Mouse (Mus musculus): ENCODE results near the gene Nos1ap.

The Nos1ap gene

DNA sequence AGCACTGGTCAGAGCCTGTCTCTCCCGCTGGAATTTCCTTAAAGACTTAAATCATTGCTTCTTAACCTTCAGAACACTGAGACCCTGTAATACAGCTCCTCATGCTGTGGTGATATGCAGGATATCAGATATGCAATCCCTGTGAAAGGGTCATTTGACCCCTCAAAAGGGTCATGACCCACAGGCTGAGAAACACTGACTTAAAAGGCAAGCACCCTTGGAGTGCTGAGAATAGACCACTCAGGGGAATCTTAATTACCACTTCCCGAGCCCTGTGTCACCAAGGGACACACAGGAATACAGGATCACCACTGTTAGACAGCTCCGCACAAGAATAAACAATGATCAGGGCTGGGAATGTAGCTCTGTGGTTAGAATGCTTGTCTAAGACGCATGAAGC is 91.0 kb downstream of the Nos1ap start:
- DNase-seq = no peak

DNA sequence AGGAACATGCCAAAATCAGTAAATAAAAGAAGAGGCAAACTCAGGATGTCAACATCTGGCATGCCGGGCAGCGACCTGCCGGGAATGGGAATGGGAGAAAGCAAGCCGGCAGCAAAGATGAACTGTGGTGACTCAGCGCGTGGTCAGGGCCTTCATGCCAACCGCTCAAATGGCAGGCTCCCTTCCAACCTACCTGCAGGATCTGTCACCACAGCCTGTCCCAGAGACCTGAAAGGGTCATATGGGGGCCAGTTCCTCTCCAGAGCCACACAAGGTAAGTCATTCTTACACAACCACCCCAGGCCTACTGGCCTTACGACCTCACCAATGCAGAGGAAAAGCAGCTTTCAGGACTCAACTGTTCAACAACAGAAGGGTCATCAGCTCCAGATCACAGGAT is 93.4 kb downstream of the Nos1ap start:
- DNase-seq = no peak

DNA sequence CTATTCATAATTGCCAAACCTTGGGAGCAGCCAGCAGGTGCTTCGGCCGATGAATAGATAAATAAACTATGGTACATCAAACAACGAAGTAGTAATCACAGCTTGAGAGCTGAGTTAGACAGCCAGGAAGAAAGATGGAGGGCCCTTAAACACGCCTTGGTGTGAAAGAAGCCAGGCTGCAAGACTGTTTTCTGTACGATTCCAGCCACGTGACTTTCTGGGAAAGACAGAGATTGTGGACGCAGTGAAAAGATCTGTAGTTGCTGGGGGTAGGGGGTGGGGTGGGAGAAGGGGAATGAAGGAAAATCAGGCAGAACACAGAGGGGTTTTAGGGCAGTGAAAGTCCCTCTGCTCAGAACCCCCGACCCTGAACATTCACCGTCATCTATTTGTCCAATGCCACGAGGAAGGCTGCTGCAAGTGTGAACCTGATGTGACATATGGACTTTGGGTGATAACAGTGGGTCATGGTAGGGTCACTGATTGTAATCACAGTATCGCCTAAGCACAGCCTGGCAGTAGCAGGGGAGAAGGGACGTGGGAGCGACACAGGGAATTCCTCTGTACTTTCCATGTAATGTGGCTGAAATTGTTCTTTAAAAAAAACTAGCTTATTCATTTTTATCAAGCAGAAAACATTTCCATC is 94.0 kb downstream of the Nos1ap start:
- no peak for DNase-seq

DNA sequence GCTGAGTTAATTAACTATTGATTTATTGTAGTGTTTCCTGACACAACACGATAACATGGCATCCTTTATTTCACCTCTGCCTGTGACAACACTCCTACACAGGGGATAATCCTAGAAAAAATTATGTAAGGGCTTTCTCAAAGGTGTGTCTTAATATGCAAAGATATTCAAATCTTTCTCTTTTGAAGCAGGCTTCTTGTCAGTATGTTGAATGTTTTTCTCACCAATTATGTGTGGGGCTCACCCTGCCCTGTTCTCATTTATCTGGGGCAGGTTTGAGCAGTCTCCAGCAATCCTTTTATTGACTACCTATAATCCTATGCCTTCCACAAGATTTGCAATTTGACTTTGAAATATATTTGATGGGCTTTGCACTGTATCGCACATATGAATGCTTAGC is 97.1 kb downstream of the Nos1ap start:
- no peak for DNase-seq

DNA sequence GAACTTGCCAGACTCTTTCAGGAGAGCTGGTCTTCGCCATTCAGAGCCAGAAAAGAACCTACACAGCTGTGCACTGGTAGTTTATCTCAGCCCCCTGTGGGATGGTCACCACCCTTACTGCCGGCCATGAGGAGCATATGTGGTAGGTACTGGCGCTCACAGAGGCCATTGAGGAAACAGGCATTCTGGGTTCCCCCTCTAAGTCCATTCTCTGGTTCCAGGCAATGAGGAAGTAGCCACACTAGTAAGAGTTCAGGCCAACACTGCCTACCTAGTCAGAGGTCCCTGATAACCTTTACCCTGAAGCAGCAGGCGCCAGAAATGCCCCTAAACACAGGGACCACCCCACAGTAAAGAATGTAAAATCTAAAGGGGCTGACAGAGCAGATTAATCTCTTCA is 97.6 kb downstream of the Nos1ap start:
- DNase-seq = no peak

DNA sequence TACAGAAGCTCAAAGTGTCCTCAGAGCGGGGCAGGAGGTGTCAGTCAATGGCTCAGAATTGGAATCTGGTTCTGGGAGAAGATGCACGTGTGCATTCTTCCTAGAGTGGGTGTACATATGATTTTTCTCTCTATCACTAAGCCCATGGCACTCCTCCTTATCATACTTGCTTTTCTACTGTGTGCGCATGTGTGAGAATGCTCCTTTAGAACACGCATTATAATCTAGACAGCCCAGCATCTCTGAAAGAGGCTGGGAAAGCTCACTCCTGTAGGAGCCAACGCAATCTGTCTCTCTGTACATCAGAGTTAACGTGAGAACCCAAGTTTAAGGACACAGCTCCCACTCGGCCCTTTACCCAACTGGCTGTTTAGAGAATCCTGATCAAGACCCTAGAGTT is 99.7 kb downstream of the Nos1ap start:
- no peak for DNase-seq

DNA sequence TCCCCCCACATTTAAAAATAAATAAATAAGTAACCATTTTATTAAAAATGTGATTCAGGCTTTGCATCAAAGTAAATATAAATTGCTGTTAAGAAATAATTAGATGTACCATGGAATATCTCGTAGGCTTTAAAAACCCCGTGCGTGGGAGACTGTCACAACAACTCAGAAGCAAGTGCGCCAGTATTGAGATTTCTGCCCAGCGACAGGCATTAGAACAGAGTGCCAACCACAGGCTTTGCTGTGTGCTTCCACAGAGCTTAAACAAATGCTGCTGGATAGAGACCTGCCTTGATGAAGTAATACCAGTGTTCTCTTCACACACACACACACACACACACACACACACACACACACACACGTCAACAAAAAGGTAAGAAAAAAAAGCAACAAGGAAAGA is 100.2 kb downstream of the Nos1ap start:
- DNase-seq = no peak

DNA sequence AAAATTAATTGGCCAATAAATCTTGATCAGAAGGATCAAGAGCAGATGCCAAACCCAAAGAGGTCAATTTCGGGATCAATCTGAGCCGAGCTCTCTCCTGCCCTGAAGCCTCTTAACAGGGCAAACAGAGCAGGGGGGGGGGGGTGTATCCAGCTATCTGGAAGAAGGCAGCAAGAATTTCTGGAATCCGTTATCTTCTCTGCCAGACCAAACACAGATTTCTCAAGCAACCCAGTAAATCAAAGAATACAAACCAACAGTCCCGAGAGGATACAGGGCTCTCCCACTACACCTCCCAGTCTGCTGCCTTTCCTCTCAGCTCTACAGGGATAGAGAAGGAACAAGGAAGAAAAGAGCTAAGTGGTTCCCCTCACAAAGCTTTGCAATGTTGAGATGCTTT is 104.5 kb downstream of the Nos1ap start:
- no peak for DNase-seq

DNA sequence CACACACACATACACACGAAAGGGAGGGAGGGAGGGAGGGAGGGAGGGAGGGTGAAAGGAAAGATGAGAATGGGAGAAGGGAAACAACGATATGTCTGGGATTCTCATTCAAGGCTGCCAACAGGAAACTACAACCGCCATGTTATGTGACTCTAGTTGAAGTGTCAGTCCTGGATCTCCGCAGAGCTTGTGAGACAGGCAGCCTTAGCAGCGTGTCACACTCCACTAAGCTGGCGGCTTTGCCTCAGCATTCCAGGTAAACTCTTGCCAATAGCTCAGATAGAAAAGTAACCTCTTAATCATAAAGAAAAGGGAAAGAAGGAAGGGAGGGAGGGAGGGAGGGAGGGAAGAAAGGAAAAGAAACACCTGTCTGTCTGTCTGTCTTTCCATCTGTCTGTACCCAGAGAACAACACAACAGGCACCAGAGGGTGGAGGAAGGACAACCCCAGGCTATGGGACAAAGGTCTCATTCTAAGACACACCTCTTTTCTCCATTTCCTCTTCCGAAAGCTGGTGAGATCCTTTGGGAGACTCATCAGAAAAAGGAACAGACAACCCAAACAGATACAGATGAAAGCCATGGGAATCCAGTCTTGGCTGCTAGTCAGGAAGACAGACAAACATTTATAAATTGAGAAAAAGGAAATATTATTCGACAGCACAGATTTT is 107.3 kb downstream of the Nos1ap start:
- DNase-seq = no peak

DNA sequence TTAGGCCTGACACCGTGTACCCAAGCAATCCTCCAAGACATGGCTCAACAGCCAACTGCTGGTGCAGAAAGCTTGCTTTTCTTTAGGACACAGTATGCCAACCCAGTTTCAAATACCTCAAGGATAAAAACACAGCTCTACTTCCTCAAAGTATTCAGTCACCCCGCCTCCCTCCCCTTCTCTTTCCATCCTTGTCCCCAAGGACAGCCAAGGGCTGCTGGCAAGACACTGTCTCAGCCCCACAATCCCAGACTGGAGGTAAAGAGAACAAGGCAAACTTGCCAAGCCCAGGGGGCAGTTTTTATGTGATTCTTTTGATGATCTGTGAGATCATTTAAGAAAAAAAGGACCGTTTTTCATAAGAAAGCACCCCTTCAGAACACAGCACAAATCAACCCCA is 108.6 kb downstream of the Nos1ap start:
- no peak for DNase-seq

DNA sequence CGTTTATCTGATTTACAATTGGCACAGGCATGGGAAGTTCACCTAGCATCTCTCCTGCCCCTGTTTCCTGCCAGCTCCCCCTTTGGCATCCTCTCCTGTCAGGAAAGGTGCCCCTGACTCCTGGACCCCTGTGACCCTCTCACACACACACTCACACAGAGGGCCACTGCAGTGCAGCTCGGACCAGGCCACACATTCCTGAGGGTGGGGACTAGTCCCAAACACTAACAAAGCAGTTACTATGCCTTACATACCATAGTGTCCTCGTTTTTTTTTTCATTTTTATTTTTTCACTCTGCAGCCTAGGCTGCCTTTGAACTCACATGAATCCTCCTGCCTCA is 110.2 kb downstream of the Nos1ap start:
- DNase-seq = no peak

DNA sequence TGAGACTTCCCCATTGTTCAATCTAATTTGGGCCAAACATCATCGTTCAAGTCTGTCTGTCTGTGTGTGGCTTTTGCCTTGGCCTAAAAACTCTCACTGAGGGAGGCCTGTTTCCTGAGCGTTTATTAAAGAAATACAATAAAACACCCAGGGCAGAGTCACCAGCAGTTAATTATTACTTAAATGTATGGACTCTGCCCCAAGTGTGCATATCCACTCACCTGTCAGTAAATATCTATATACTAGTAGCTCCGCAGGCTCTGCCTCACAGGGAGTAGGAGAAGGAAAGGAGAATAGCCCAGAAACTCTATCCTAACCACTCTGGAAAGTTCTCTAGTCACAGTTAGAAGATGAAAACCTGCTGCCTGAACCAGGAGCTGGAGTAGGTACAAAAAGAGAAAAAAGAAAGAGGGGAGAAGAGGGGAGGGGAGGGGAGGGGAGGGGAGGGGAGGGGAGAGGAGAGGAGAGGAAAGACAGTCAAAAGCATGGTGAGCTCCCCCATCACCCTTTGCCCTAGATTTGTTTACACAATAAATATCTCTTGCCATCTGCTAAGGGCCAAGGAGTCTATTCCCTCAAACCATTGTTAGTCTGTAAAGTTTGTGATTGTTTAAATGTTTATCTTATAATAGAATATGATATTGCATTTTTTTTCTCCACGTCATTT is 110.7 kb downstream of the Nos1ap start:
- no peak for DNase-seq

DNA sequence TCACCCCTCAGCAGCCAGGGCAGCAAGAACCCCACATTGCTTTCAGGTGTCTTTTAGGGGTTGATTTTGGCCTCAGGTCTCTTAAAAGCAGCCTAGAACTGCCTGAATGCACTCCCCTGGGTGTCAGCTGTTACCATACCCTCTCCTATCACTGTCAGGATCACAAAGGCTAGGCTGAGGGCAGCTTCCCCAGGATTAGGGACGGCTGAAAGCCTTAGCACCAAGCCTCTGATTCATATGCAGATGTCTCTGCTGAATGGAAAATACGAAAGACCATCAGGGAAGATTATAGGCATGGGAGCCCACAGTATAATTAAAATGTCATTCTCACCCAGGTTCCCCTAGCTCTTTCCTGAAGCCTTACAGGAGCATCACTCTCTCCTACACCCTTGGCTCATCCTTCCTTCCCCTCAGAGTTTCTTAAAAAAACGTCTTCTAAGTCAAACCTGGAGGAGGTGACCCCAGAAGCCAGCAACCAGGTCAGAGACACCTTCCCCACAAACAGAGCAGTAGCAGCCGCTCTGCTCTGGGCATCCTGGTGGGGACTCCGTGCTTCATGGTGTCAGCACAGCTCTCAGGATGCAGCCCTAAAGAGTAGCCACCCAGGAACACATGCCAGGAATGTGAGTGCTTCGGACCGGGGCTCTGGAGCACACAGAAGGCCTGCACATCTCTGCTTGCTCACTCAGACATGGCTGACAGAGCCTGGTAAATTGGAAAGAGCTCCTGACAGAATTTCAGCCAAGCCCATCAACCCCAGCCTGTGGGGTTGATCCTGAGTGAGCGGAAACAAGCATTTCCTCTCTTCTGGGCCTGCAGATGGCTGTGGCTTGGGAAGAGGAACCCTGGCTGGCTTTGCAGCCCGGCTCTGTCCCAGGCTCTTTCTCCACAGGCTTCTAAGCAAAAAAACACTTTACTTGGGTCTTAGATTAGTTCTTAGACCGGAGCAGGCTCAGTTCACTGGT is 111.7 kb downstream of the Nos1ap start:
- no peak for DNase-seq

DNA sequence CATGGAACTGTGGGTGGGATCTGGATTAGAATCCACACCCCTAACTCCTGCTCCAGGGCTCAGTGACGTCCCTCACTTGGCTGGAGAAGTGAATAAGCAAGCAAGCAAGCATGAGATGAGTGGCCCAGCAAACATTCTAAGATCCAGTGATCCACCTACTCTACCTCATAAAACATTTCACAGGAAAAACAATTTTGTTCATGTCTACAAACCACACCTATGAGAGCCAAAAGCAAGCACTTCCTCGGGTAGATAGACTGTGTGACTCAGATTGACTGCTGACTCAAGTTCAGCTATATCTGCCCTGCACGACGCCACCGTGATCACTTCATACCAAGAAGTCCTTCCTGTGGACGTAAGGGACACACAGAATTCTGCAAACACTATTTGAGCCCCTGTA is 116.2 kb downstream of the Nos1ap start:
- DNase-seq = no peak

DNA sequence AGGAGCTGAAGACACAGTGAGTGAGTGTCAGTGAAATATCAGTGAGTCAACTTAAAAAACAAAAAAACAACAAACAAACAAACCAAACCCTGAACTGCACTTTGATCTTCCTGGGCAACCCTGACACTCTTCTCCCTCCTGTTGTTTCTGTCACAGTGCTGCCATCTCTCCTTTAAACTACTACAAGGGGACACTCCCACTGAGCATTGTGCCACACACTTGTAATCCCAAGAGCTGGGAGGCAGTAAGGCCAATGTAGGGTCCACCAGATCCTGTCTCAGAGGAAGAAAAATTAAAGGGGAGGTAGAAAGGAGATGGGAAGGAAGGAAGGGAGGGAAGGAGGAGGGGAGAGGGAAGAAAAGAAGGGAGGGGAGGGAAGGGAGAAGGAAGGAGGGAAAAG is 116.8 kb downstream of the Nos1ap start:
- DNase-seq = no peak

DNA sequence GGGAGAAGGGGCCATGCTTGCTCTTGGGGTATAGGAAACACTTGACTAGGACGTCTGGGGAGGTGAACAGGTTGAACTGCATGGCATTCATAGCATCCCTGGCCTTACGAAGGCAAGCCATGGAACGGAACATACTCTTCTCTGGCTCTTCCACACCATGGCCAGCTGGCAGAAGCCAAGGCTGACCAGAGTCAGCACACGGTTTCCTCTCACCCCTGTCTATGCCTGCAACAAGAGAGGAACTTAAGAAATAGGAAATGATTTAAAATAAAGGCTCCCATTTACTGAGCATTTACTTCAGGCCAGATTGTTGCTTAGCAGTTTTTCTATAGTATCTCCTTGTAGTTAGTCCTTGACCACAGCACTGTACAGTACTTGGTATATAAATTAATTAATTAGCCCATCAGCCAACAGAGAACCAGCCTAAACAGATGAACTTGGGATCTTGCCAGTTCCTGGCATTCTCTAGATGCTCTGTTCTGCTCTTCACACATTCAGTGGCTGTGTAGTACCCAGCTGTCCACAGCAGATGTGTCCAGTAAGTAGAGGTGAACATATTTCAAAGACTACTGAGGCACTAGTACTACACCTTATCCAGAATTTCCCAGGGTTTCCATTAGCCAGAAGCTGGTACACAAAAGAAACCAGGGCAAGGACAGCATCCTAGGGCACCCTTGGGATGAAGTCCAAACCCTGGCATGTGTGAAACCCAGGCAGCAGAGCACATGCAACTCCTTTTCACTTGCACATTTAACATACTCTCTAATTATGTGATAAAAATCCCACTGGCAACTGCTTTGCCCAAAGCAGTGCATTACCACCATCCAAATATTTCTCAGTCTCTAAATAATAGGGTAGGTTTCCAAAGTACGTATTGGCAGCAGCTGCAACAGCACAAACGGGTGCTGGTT is 123.3 kb downstream of the Nos1ap start:
- DNase-seq = no peak

DNA sequence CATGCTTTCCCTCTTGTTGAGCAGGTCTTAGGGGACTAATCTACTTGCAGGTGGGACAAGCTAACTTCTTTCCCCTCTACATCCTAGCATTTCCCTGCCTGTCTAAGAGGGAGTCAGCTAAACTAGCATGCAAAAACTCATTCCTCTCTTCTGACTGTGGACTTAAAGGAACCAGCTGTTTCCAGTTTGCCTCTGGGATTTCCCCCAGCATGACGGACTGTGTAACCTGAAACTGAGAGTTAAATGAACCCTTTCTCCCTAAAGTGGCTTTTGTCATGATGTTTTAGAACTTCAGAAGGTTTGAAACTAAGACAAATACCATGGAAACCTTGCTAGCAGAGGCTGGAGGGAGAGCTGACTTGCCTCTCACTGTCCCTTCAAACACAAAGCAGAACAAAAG is 127.5 kb downstream of the Nos1ap start:
- DNase-seq = no peak

DNA sequence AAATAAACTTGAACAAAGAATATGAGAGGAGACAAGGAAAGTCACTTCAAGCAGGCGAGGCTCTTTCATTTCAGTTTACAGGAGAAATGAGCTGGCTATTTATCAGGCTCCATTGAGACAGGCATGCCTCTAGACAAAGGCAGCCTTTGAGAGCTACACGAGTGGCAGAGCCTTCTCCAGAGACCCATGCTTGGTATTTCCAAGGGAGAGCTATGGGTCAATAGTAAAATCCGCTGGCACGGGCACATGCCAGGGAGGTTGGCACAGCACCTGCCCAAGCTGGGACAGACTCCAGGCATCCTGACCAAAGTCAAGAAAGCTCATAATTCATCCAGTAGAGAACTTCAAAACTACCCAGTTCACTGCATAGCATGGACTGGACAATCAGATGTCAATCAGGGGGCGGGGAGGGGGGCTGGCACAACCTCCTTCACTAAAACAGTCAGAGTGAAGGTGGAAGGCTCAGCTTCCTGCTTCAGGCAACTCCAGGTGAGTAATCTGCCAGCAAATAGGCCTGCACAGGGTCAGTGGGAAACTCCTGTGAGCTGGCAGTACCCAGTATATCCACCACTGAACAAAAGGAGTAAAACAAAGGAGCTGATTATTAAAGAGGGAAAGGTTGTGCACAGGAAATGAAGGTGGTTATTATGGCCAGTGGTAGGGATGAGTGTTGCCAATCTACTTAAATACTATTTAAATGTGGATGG is 129.6 kb downstream of the Nos1ap start:
- DNase-seq = no peak

DNA sequence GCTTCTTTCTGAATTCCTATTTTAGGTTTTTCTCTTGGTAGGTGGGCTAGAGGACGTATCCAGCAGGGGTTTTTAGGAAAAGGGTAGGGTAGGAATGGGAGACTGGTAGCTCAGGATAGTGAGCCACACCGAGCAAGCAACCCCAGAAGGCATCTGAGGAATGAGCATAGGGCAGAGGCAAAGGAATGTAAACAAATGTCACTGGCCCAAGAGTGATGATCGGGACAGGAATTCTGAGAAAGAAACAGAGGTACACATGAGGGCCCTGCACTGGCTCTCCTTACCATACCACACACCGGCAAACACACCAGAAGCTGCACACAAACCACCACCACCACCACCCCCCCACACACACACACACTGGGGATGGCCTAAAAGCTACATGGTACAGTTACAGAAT is 132.0 kb downstream of the Nos1ap start:
- DNase-seq = no peak

DNA sequence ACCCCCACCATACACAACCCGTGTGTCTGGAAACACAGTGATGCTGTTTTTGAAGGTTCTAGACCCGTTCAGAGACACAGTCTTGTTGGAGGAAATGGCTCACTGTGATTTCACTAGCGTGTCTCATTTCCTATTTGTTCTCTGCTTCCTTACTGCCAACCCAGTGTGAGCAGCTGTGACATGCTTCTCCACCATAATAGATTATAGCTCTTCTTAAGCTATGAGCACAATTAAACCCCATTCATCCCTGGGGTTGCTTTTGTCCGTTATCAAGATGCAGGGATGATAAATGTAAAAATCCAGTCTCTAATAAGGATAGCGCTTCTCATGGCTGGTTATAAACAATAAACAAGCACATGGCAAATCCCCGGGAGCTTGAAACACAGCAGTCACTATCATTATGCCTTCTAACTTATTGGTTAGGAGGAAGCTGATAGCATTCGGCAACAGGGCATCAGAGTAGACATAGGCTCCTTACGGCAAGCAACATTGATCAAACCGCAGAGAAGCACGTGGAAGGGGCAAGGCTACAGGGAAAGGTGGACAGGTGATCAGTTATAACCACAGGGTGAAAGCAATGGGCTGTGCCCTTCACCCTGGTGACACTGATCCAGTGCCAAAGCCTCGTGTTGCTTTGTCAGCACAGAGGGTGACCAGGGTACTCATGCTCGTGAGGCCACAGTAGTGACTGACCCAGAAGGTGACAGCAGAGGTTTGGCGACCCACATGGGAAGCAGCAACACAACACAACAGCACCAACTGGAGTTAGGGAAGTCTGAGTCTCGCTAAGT is 133.6 kb downstream of the Nos1ap start:
- no peak for DNase-seq

DNA sequence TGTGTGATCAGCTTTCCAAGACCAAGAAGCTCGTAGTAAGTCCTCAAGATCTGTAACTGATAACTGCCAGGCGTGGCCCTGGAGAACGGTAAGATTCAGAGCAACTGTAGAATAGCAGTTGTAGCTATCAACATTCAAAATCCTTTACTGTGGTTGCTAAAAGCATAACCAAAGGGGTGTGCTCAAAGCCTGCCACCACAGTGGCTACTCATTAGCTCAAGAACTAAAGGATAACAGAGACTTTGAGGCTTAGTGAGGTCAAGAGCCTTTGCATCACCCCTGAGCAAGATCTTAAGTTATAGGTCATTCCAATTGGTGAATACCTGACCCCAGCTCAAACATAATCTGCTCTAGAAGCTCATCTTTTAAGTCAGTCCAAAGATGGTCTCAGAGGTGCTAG is 134.3 kb downstream of the Nos1ap start:
- no peak for DNase-seq

Measured in right cerebral cortex, postnatal 14 days (tissue).